Mouse (Mus musculus) stomach, postnatal 0 days (tissue): ENCODE measurements at regions not wholly inside any gene's neighbourhood (a gene's known extent, or its start where the extent isn't known, plus 50 kb on each side); places are given as distances from the start of the nearest gene placed in this dataset.
A peak's percentile ranks its signal among the peaks of the same experiment; 100 is the strongest.

Experiments
- ATAC-seq: fragments of 200-750 bp; cut with Nextera tagmentation; 2 replicates; pipeline ENCODE4 v1.8.0; 2017; ENCODE audit not compliant: low FRiP score, low TSS enrichment
- DNase-seq: peaks from one replicate; pipeline ENCODE4 v3.0.0-alpha.2; 2016; ENCODE audit warnings: low spot score
- H3K27ac ChIP-seq: fragments of 300-500 bp; sonication (generic); replicated peaks from 2 replicates; pipeline ENCODE4 v1.5.1; 2014; ENCODE audit warnings: mild to moderate bottlenecking, control low read depth
- H3K27me3 ChIP-seq: fragments of 300-500 bp; sonication (generic); 2 replicates; pipeline ENCODE4 v1.6.1; 2014; ENCODE audit warnings: low read length; ENCODE audit not compliant: control insufficient read depth, insufficient read depth
- H3K36me3 ChIP-seq: fragments of 300-500 bp; sonication (generic); 2 replicates; pipeline ENCODE4 v1.6.1; 2014; ENCODE audit warnings: low read length, mixed read lengths; ENCODE audit not compliant: control insufficient read depth, insufficient read depth
- H3K4me1 ChIP-seq: fragments of 300-500 bp; sonication (generic); replicated peaks from 2 replicates; pipeline ENCODE4 v1.6.1; 2014; ENCODE audit warnings: antibody characterized with exemption; ENCODE audit not compliant: control insufficient read depth, insufficient read depth
- H3K4me2 ChIP-seq: fragments of 300-500 bp; sonication (generic); replicated peaks from 2 replicates; pipeline ENCODE4 v1.6.1; 2014; ENCODE audit warnings: low read depth, mild to moderate bottlenecking, control low read depth, moderate library complexity
- H3K4me3 ChIP-seq: fragments of 300-500 bp; sonication (generic); 2 replicates; pipeline ENCODE4 v1.5.1; 2014; ENCODE audit warnings: low read depth, low read length, control low read depth
- H3K9ac ChIP-seq: fragments of 300-500 bp; sonication (generic); 2 replicates; pipeline ENCODE4 v1.6.1; 2014; ENCODE audit warnings: mild to moderate bottlenecking, low read length, control low read depth, mixed read lengths
- H3K9me3 ChIP-seq: fragments of 300-500 bp; sonication (generic); 2 replicates; pipeline ENCODE4 v1.6.1; 2016; ENCODE audit warnings: low read length; ENCODE audit not compliant: control insufficient read depth
- CTCF ChIP-seq: IDR thresholded peaks from 2 replicates; pipeline ENCODE4 v1.5.1; 2016; ENCODE audit warnings: antibody characterized with exemption, low read depth, mild to moderate bottlenecking, moderate library complexity
- EP300 ChIP-seq: optimal IDR thresholded peaks from 2 replicates; pipeline ENCODE3; 2016; ENCODE audit warnings: antibody characterized with exemption
- WGBS: fragments of 180-500 bp; shearing (Covaris S2); extraction: QIAGEN DNeasy Blood & Tissue Kit; methylation state at CpG from one replicate; pipeline ENCODE4 v1.1.7; 2014; 5-methylcytosine and 5-hydroxymethylcytosine counted together

DNA sequence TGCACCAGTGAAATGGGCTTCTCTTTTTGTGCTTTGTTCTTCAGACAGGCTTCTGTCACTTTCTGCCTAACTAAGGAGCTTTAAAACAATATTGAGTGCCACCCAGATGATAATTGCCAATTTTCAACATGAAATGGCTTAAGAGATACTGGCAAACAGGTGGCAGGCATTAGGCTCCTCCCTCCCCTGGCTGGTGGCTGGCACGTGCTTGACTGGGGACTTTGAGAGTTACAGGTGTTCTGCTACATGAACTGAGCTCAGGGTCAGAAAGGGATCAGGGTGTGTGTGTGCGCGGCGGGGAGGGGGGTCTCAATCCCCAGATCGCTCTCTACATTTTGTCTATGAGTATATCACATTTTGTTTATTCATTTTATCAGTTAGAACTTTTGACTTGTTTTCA lies 245.4 kb downstream of the Ndfip2 start:
- H3K27ac ChIP-seq, result no peak overlapping the region

DNA sequence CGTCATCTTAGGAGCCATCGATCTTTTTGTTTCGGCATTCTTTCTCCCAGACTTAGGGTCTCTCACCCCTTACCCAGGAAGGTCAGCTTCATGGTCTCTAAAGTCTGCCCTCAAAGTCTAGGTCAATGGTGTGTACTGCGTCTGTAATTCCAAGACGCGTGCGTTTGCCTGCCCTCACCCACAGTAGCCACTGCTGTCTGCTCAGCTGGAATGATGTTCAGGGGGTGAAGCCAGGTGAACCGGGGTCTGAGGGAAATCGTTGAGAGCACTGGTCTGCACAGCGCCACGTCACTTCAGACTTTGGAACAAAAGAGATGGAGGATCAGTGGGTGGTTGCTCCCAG lies 244.2 kb downstream of the Ndfip2 start:
- ATAC-seq, result 0 out of 2 replicates have a peak, but pooled peaks have one; percentile 8
- Histone ChIP-seq H3K9ac (no peak overlapping the region), H3K4me3 (no peak overlapping the region), H3K4me2 (0 out of 2 replicates have a peak overlapping the region, but pooled peaks have one; percentile 34), H3K27ac (no peak overlapping the region), H3K27me3 (no peaks in the 10 kb centered on the region), H3K36me3 (no peaks in the 10 kb centered on the region), H3K9me3 (no peaks in the 10 kb centered on the region), H3K4me1 (no peaks in the 10 kb centered on the region)
- TF ChIP-seq EP300 (no peak), CTCF (no peak)
- WGBS, result 37% methylated on average over 11 of the region's 11 CpGs
- no peak for DNase-seq

More for the DNA sequence above, 245.4 kb downstream of the Ndfip2 start:
- TF ChIP-seq EP300 (no peak), CTCF (no peak)
- DNase-seq (no peak), ATAC-seq (no peak)
- no peak overlapping the region for H3K4me3 ChIP-seq
- H3K4me1 ChIP-seq, result no peaks in the 10 kb centered on the region
- no peaks in the 10 kb centered on the region for H3K36me3 ChIP-seq
- H3K4me2 ChIP-seq, result no peak overlapping the region
- H3K27me3 ChIP-seq, result no peaks in the 10 kb centered on the region
- 71% methylated on average over 5 of the region's 5 CpGs for WGBS
- no peaks in the 10 kb centered on the region for H3K9me3 ChIP-seq
- H3K9ac ChIP-seq, result no peak overlapping the region

DNA sequence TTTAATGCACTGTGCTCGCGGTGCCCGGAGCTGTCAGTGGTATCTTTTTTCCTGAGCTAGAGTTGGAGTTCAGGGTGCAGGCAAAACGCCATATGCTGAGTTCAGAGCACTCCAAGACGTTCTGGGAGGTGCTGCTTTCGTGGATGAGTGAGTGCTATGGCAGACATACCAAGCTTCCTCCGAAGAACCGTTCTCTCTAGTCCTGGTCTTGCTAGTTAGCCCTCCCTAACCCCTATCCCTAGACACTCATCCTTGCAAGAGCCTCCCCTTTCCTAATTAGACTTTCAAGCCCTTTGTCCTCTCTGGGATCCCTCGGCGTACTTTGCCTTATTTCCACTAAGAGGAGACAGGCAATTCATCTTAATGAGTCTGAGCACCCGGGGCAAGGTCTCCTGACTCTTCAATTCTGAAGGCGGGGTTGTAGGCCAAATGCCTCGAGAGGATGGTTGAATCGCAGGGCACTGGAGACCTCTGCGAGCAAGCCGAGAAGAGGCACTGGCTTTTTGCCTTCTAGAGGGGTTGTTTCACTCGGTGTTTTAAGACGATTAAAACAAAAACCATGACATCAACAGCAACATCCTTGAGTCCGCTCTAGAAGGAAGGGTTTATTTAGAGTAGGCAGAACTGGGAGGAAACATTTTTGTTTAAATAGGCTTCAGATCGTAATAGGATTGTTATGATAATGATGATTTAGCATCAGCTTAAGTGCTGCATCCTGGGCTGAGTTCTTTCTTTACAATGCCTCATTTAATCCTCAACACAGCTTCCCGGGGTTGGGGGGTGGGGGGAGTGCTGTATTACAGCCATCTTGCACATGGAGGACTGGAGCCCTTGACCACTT lies 243.6 kb downstream of the Ndfip2 start:
- H3K27me3 ChIP-seq, result no peaks in the 10 kb centered on the region
- no peaks in the 10 kb centered on the region for H3K4me1 ChIP-seq
- H3K9ac ChIP-seq, result 0 out of 2 replicates have a peak overlapping the region, but pooled peaks have one; percentile 3
- TF ChIP-seq CTCF (no peak), EP300 (no peak)
- peak overlapping the region; percentile 35; the same call in 1 of the 2 replicates for H3K27ac ChIP-seq
- peak overlapping the region; percentile 34 for H3K4me2 ChIP-seq
- WGBS, result 25% methylated on average over 21 of the region's 21 CpGs
- H3K9me3 ChIP-seq, result no peaks in the 10 kb centered on the region
- peak overlapping the region; percentile 3; the same call in 1 of the 2 replicates for H3K4me3 ChIP-seq
- ATAC-seq (peak; percentile 54; the same call in 1 of the 2 replicates), DNase-seq (no peak)
- H3K36me3 ChIP-seq, result no peaks in the 10 kb centered on the region

DNA sequence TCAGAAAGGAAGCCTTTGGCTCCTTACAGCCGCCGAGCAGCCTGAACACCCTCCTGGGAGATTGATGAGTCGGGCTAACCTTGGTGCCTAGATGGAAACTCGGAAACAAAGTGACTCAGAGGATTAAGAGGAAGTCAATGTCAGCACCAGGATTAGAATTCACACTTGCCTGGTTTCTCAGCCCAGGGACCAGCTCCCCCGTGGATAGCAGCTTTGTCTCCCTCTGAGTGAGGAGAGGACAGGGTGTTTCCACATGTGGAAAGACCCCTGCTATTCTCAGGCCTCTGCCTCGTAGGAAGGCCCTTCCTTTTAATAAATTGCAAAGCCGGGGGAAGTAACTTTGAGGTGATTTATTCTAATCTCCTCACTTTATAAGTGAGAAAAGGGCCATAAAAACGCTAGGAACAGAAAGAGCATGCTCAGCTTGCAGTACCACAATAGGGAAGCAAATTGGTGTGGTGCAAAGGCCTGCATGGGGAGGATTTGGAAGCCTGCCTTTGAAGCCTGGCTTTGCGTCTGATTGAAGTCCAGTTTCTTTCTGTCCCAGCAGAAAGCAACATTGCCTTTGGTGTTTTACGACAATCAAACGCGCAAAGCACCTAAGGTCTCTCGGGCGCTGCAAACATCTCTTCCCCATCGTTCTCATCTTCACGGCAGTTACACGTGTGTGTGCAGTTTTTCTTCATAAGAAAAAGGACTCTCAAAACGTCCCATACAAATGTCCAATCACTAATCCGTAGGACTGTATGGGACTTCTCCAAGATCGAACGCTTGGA lies 242.8 kb downstream of the Ndfip2 start:
- no peaks in the 10 kb centered on the region for H3K9me3 ChIP-seq
- no peak overlapping the region for H3K9ac ChIP-seq
- H3K4me2 ChIP-seq, result peak overlapping the region; percentile 34
- DNase-seq (no peak), ATAC-seq (no peak)
- H3K27ac ChIP-seq, result no peak overlapping the region
- no peak for TF ChIP-seq EP300
- no peak for TF ChIP-seq CTCF
- no peaks in the 10 kb centered on the region for H3K27me3 ChIP-seq
- no peaks in the 10 kb centered on the region for H3K4me1 ChIP-seq
- no peak overlapping the region for H3K4me3 ChIP-seq
- no peaks in the 10 kb centered on the region for H3K36me3 ChIP-seq
- WGBS, result 43% methylated on average over 21 of the region's 21 CpGs

DNA sequence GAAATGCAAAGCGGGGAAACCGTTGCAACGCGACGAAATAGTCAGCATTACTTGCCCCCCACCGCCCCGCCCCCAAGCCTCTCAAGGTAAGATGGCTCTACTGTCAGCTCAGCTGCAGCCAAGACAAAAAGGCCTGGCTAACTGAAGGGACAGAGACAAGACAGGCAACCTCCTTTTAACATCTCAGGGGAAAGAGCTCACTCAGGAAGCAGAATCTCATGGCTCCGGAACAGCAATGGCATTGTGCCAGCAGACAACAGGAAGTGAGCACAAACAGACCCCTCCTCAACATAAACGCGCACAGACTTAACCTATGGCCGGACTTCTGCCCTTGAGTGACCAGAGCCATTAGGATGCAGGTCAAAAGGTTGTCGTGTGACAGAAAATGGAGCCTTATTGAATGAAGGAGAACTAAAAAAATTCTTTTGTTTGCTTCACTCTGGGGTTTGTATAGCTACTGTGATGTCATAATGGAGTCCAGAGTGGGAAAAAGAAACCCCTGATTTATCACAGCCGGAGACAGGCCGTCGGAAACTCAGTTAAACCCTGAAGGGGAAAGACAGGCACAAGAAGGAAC lies 241.0 kb downstream of the Ndfip2 start:
- Histone ChIP-seq H3K27ac (no peak overlapping the region), H3K9ac (no peak overlapping the region), H3K4me1 (no peaks in the 10 kb centered on the region), H3K9me3 (no peaks in the 10 kb centered on the region), H3K27me3 (no peaks in the 10 kb centered on the region), H3K36me3 (no peaks in the 10 kb centered on the region), H3K4me2 (0 out of 2 replicates have a peak overlapping the region, but pooled peaks have one; percentile 25), H3K4me3 (no peak overlapping the region)
- ATAC-seq (no peak), DNase-seq (peak; percentile 16)
- TF ChIP-seq EP300, result no peak
- no peak for TF ChIP-seq CTCF
- 25% methylated on average over 15 of the region's 15 CpGs for WGBS
